Mouse (Mus musculus) forebrain, embryonic 15.5 days (tissue): ENCODE measurements around the gene Sgpp1. TPM values are rescaled to one million over a fixed set of nuclear protein-coding genes. Genes with fewer than 3 reads are reported as not detected.

Source experiments
- polyA plus RNA-seq: library from polyadenylated mRNA; unstranded; fragments of >200 nt; fragmentation: Nextera tagmentation; extraction: Ambion mirVana; gene quantifications from 2 replicates; pipeline ENCODE4 v1.2.1, GENCODE M21; 2015

Gene Sgpp1
- polyA plus RNA-seq, 1 experiment from 2014 or later, result 15.8 TPM

Other genes starting within 250 kb of the Sgpp1 start
- 22.9 and 26.8 TPM in 2 replicates for gene Ppp2r5e, start 139.5 kb downstream of the Sgpp1 start, polyA plus RNA-seq
- 7.1 and 8.7 TPM in 2 replicates for gene Wdr89, start 66.2 kb downstream of the Sgpp1 start, polyA plus RNA-seq
- 116 and 117 TPM in 2 replicates for gene Syne2, start 82.4 kb upstream of the Sgpp1 start, polyA plus RNA-seq